Mouse (Mus musculus) liver, adult 2 months (tissue): ENCODE results near the gene Kirrel2. TPM values are rescaled to one million over a fixed set of nuclear protein-coding genes. Genes with fewer than 3 reads are reported as not detected.

Experiments
- DNase-seq: peaks from one replicate; pipeline ENCODE4 v3.0.0-alpha.2; 2011; ENCODE audit warnings: low read depth, low spot score; ENCODE audit errors: extremely low read depth
- H3K27ac ChIP-seq: fragments of 200-500 bp; replicated peaks from 2 replicates; pipeline ENCODE4 v1.5.1; 2012; ENCODE audit warnings: low read depth, mild to moderate bottlenecking, control low read depth, inconsistent platforms, low read length; ENCODE audit not compliant: insufficient read depth
- H3K27me3 ChIP-seq: fragments of 200-500 bp; 2 replicates; pipeline ENCODE4 v1.6.1; 2012; ENCODE audit warnings: mild to moderate bottlenecking, moderate library complexity, low read length, inconsistent platforms; ENCODE audit not compliant: control insufficient read depth, insufficient read depth
- H3K36me3 ChIP-seq: fragments of 200-500 bp; 2 replicates; pipeline ENCODE4 v1.6.1; 2012; ENCODE audit warnings: low read length, inconsistent platforms; ENCODE audit not compliant: control insufficient read depth, insufficient read depth
- H3K4me1 ChIP-seq: fragments of 200-500 bp; 2 replicates; pipeline ENCODE4 v1.6.1; 2011; ENCODE audit warnings: low read length; ENCODE audit not compliant: control insufficient read depth, insufficient read depth
- H3K4me3 ChIP-seq: fragments of 200-500 bp; 2 replicates; pipeline ENCODE4 v1.5.1; 2011; ENCODE audit warnings: low read depth, mild to moderate bottlenecking, control low read depth, low read length, moderate library complexity; ENCODE audit not compliant: insufficient read depth
- H3K79me2 ChIP-seq: fragments of 200-500 bp; 2 replicates; pipeline ENCODE4 v1.6.1; 2012; ENCODE audit warnings: inconsistent platforms, mild to moderate bottlenecking, low read length, moderate library complexity; ENCODE audit not compliant: control insufficient read depth, insufficient read depth
- H3K9ac ChIP-seq: fragments of 200-500 bp; 2 replicates; pipeline ENCODE4 v1.6.1; 2012; ENCODE audit warnings: low read depth, mild to moderate bottlenecking, control low read depth, inconsistent platforms, low read length
- CTCF ChIP-seq: fragments of 200-500 bp; IDR thresholded peaks from 2 replicates; pipeline ENCODE4 v1.5.1; 2011; ENCODE audit warnings: low read depth, low read length, control low read depth
- POLR2A ChIP-seq: fragments of 200-500 bp; IDR thresholded peaks from 2 replicates; pipeline ENCODE4 v1.6.1; 2011; ENCODE audit warnings: low read length, control low read depth; ENCODE audit not compliant: insufficient read depth; ENCODE audit errors: extremely low read depth
- WGBS: fragments of 180-500 bp; shearing (Covaris S2); methylation state at CpG from one replicate; pipeline ENCODE4 v1.1.7; 2018; 5-methylcytosine and 5-hydroxymethylcytosine counted together
- polyA plus RNA-seq: library from polyadenylated mRNA; depleted of rRNA; stranded (reverse); fragments of >200 nt; gene quantifications from 2 replicates; pipeline ENCODE4 v1.2.3, GENCODE M21; 2012
- total RNA-seq: library from RNA; depleted of rRNA; stranded (reverse); fragments of >200 nt; gene quantifications from 2 replicates; pipeline ENCODE4 v1.2.3, GENCODE M21; 2014

The Kirrel2 gene
- total and polyA plus RNA-seq, 2 experiments = not detected

DNA sequence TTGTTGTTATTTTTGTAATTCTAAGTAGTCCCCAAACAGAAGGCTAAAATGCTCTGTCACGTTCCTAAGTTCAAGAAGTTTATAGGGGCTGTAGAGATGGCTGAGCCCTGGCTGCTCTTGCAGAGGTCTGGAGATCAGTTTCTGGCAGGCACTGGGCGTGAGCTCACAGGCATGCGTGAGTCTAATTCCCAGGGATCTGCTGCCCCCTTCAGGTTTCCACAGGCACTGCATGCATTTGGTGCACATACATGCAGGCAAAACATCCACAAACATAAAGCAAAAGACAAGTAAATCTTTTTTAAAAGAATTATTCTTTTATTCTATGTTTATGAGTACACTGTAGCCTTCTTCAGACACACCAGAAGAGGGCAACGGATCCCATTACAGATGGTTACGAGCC, 14.9 kb upstream of the Kirrel2 start:
- TF ChIP-seq POLR2A (no peak), CTCF (peak; percentile 81)
- H3K9ac ChIP-seq = no peak overlapping the region
- no peaks in the 10 kb centered on the region for H3K27me3 ChIP-seq
- H3K4me1 ChIP-seq = peaks cover 5% of the 10 kb centered on the region
- H3K36me3 ChIP-seq = no peaks in the 10 kb centered on the region
- H3K79me2 ChIP-seq = no peaks in the 10 kb centered on the region
- no peak overlapping the region for H3K27ac ChIP-seq
- no peak overlapping the region for H3K4me3 ChIP-seq
- peak; percentile 50 for DNase-seq
- WGBS = 76% methylated on average over 5 of the region's 5 CpGs

DNA sequence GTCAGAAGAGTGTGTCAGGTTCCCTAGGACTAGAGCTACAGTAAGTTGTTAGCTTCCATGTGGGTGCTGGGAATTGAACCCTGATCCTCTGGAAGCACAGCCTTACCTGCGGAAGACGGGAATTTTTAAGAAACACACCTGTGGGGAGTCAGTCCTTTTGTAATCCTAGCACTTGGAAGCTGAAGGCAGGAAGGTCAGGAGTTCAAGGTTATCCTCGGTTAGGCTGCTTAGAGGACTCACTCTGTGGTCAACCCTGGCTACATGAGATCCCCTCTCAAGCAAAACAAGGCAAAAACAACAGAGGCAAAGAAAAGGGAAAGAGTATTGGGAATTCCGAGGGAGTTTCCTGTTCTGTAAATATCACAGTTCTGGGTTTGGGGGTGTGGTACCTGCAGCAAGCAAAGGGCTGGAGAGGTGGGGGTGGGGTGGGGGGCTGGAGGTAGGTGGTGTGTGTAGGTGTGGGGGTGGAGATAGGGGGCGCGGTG, 7.4 kb upstream of the Kirrel2 start:
- Histone ChIP-seq H3K4me3 (no peak overlapping the region), H3K27me3 (peaks cover 4% of the 10 kb centered on the region; the same call in 1 of the 2 replicates), H3K27ac (no peak overlapping the region), H3K9ac (no peak overlapping the region), H3K4me1 (0 out of 2 replicates have a peak, but pooled peaks cover 2% of the 10 kb centered on the region), H3K79me2 (no peaks in the 10 kb centered on the region), H3K36me3 (no peaks in the 10 kb centered on the region)
- no peak for TF ChIP-seq CTCF
- TF ChIP-seq POLR2A = no peak
- WGBS = 45% methylated on average over 6 of the region's 6 CpGs
- DNase-seq = no peak

DNA sequence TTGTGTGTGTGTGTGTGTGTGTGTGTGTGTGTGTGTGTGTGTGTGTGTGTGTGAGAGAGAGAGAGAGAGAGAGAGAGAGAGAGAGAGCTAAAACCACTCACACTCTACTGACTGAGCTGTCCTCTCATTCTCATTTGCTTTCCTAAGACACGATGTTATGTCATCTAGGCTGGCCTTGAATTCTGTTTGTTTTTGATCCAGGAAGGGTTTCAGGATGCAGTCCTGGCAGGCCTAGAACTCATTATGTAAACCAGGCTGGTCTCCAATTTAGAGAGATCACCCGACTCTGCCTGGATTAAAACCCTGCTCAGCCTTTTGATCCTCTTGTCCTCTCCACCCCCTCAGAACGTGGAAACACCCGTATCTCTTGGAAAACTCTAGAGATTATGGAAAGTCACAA, 6.5 kb upstream of the Kirrel2 start:
- WGBS = 5% methylated on average over 4 of the region's 4 CpGs
- Histone ChIP-seq H3K79me2 (no peaks in the 10 kb centered on the region), H3K4me3 (no peak overlapping the region), H3K27ac (no peak overlapping the region), H3K27me3 (peaks cover 4% of the 10 kb centered on the region; the same call in 1 of the 2 replicates), H3K9ac (no peak overlapping the region), H3K36me3 (no peaks in the 10 kb centered on the region), H3K4me1 (0 out of 2 replicates have a peak, but pooled peaks cover 2% of the 10 kb centered on the region)
- peak; percentile 71 for DNase-seq
- TF ChIP-seq CTCF = no peak
- no peak for TF ChIP-seq POLR2A

DNA sequence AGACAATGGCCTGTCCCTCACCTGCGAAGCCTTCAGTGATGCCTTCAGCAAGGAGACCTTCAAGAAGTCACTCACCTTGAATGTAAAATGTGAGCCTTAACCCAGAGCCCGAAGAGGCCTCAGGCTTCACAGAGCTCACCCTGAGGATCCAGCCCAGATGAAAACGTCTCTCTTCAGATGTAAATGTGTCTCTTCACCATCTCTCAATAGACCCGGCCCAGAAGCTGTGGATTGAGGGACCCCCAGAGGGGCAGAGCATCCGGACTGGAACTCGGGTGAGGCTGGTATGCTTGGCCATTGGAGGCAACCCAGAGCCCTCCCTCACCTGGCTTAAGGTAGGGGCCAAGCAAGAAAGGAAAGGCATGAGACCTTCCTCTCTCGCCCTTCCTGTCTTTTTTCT, 6.1 kb upstream of the Kirrel2 start:
- 0 out of 2 replicates have a peak, but pooled peaks cover 2% of the 10 kb centered on the region for H3K4me1 ChIP-seq
- H3K9ac ChIP-seq = no peak overlapping the region
- TF ChIP-seq CTCF (no peak), POLR2A (no peak)
- H3K79me2 ChIP-seq = no peaks in the 10 kb centered on the region
- H3K36me3 ChIP-seq = no peaks in the 10 kb centered on the region
- peaks cover 4% of the 10 kb centered on the region; the same call in 1 of the 2 replicates for H3K27me3 ChIP-seq
- H3K27ac ChIP-seq = no peak overlapping the region
- DNase-seq = no peak
- no peak overlapping the region for H3K4me3 ChIP-seq
- WGBS = 73% methylated on average over 7 of the region's 7 CpGs

DNA sequence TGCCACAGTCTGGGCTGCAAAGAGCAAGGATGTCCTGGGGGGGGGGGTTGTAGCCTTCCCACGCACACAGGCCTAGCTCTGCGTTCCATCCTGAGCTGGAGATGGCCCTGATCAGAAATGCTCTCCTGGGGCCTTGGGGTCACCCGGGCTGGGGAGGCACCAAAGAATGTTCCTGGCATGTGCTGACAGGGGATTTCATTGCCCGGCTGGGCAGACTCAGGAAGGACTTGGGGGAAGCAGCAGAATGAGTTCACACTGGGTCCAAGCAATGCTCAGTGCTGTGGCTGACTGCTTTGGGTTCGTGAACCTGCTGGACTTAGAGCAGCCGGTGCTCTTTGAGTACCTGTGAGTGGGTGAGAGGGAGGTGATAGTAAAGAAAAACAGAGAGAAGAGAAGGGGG, 2.0 kb upstream of the Kirrel2 start:
- H3K4me3 ChIP-seq = no peak overlapping the region
- no peak for TF ChIP-seq CTCF
- TF ChIP-seq POLR2A = no peak
- no peak overlapping the region for H3K27ac ChIP-seq
- H3K79me2 ChIP-seq = no peaks in the 10 kb centered on the region
- no peak overlapping the region for H3K9ac ChIP-seq
- peaks cover 7% of the 10 kb centered on the region; the same call in 1 of the 2 replicates for H3K27me3 ChIP-seq
- H3K4me1 ChIP-seq = 0 out of 2 replicates have a peak, but pooled peaks cover 2% of the 10 kb centered on the region
- no peaks in the 10 kb centered on the region for H3K36me3 ChIP-seq
- 63% methylated on average over 6 of the region's 6 CpGs for WGBS
- DNase-seq = no peak

DNA sequence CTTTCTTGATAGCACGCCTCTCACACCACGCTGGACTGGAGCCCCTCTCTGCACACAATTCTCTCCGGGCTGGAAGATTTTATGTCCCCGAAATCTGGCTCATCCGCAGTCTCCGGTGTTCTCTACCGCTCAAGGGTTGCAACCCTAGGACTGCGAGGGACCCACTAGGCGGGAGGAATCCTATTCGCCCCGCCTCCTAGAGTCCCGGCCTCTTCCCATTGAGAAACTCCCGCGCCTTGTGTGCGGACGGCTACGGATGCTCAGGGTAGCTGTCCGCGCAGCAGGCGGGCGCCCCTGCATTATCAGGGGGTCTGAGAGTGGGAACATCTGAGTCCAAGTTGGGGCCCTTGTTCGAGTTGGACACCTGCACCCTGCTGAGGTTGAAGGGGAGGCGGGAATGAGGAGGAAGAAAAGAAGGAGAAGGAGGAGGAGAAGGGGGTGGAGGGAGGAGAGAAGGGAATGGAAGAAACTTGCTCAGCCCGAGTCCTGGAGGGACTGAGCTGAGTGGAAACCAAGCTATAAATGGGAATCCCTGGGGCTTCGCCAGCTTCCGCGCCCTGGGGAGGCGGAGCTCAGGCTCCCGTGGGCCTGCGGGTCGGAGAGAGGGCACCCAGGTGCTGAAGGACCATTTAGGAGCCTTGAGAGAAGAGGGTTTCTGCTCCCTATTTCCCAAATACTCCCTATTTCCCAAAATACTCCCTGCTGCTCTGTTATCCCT, 420 bp downstream of the Kirrel2 start:
- Histone ChIP-seq H3K4me3 (no peak overlapping the region), H3K4me1 (peaks cover 4% of the 10 kb centered on the region; the same call in 1 of the 2 replicates), H3K27me3 (peaks cover 14% of the 10 kb centered on the region), H3K9ac (no peak overlapping the region), H3K27ac (no peak overlapping the region), H3K36me3 (no peaks in the 10 kb centered on the region), H3K79me2 (no peaks in the 10 kb centered on the region)
- no peak for TF ChIP-seq POLR2A
- no peak for TF ChIP-seq CTCF
- WGBS = 7% methylated on average over 31 of the region's 31 CpGs
- DNase-seq = no peak
